Mouse (Mus musculus) small intestine, adult 2 months (tissue): ENCODE results near the gene Reep3.

Experiments used
- CTCF ChIP-seq: fragments of 200-500 bp; IDR thresholded peaks from 2 replicates; pipeline ENCODE4 v1.5.1; 2012; ENCODE audit warnings: low read depth, mild to moderate bottlenecking, control low read depth, inconsistent platforms, low read length, moderate library complexity, mixed read lengths; ENCODE audit not compliant: insufficient replicate concordance, insufficient read length; ENCODE audit errors: extremely low read depth
- POLR2A ChIP-seq: fragments of 200-500 bp; IDR thresholded peaks from 2 replicates; pipeline ENCODE4 v1.6.1; 2012; ENCODE audit warnings: low read depth, mild to moderate bottlenecking, control low read depth, inconsistent platforms, low read length, moderate library complexity

DNA sequence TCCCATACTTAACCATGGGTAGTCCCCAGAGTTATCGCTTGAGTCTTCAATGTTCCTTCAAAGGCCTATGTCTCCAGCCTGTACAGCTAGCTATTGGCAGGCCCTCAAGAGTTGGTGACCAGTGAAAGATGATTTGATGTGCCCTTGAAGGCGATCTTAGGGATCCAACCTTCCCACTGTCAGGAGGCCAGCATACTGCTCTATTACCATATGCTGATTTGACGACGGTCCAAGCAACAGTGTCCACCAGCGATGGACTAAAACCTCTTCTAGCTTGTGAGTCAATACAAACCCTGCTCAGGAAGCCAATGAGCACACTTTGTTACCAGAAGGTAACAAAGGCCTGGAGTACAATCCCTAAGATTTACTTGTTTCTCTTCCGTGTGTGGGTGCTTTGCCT is 72.4 kb downstream of the Reep3 start:
- TF ChIP-seq CTCF (no peak), POLR2A (no peak)
